Mouse (Mus musculus): ENCODE measurements around the gene Rbm3.

DNA sequence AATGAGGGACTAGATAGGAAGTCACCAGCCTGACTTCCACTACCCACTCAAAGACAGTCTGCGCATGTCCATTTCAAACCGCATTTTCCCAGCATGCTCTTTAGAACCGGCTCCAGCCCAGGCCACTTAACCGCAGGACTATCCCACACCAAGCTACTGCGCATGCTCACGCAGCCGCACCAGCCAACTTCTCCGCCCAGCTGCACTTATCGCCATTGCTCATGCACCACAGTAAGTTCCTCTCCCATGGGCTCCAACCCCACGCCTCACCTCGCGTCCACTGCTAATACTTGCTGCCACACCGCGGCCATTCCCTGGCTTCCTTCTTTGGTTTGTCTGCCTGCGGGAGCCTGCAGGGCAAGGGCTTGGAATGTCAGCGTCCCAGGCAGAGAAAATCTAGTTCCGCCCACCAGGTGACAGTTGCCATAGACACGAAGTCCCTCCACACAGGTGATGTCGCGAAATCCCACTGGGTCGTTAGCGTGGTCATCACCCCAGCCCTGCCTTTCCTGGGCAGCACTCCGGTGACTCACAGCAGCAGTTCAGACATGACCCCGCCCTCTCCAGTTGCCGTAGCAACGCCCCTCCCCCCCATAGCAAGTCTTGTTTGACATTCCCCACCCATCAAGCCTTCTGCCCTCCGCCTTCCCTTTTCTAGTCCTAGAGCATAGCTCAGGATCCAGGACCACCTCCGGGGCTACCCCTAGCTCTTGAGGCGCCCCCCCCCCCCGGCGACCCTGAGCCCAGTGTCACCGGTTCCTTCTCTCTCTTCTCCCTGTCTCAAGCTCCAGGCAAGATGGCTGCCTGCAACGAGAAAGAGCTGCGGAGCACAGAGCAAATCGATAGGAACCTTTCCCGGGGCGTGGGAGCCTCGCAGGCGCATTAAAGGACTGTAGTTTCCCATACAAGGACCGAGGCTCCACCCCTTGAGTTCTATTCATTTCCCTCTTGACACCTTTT is 13.4 kb downstream of the Rbm3 start, which contains the start of gene Wdr13:
- TF ChIP-seq CTCF (conservative IDR thresholded peaks at IDR 0.05; ENCODE audit: insufficient read depth, insufficient read length, low read depth, low read length) = no peak
- no peak for TF ChIP-seq POLR2A (IDR thresholded peaks at IDR 0.05; ENCODE audit: low read depth, low read length)
